Mouse (Mus musculus) regulatory T cell (primary cell): ENCODE data around the gene Retreg3.
"Not testable (repeated sequence)": the region's sequence is repeated elsewhere in the genome, so short reads cannot be mapped to it uniquely, and the experiment has no call there.

Experiments used
- in situ Hi-C: fragments of 300-600 bp; cut with MboI, MseI; formaldehyde crosslinking; loops from one replicate; pipeline ENCODE4 v1.15.1; 2025; ENCODE audit warnings: high pct_unique_total_duplicates

Retreg3 gene

DNA sequence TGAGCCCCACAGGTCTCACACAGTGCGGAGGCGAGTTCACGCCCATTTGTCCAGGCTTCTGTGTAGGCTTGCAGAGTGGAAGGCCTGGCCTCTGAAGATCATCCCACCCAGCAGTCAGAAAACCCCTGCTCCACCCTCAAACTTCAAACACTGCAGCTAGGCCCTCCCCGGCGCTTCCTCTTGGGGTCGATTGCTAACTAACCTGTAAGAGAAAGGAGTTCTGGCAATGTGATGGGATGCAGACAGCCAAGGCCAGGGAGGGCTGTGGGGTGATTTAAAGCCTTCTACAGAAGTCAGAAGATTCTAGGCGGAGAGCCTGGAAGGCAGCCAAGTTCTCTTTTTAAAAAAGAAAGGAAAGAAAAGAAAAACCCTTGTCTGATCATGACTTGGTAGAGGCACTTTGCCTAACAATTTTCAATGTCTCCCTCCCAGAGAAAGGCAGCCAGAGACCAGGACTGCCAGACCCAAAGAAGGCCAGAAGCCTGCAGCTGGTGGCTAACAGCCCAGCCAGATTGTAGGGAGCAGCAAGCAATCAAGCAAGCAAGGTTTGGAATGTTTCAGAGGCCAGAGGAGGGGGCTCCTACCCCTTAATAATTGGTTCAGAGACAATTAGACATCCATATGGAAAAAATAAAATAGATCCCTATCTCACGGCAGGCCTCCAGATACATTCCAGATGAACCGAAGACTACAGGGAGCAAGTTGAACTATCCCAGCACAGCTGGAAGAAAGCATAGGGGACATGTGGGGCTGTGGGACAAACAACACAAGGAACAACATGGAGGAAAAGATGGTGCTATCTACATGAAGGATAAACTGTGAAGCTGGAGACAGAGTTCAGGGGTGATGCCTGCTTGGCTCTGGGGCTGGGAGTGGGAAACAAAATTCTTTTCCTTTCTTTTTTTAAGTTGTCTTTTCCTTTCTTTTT, 29.7 kb upstream of the Retreg3 start:
- in situ Hi-C loops, result no loop called here

DNA sequence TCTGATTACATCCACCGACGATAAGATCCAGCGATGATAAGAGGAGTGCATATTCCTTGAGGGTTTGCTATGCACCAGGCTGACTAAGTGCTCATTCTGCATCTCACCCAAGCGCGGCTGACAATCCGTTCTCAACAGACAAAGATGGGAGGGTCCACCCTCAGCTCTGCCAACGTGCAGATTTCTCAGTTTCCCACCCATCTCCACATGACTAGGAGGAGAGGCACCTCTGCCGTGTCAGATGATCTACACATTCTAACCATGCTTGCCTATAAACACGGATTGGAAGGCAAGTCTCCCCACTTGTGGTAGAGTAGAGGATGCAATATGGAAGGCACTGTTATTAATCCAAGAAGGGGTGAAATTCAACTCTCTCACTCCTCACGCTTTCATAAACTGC, 29.1 kb upstream of the Retreg3 start:
- in situ Hi-C loops, result no loop called here

DNA sequence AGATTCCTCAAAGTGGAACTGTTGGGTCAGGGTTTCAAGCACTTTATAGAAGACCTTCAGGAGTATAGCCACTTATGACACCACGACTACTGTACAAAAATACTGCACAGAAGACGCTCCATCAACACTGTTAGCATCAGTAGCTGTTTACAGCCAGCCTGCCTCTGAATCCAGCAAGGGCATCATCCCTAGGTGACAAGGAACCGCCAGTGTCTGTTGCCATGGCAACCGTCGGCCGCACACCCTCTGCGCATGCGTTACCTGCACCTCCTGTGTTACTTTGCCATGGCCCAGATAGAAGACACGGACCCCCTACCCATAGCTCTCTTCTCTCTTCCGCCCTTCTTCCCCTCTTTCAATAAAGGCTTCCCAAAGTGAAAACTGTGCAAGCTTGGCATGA, 26.7 kb upstream of the Retreg3 start:
- in situ Hi-C loops, result no loop called here

- in situ Hi-C loops, result no loop called here
Observed at GRCm38 (mm10) chr11:101143338-101144225, 23.9 kb upstream of the Retreg3 start.

DNA sequence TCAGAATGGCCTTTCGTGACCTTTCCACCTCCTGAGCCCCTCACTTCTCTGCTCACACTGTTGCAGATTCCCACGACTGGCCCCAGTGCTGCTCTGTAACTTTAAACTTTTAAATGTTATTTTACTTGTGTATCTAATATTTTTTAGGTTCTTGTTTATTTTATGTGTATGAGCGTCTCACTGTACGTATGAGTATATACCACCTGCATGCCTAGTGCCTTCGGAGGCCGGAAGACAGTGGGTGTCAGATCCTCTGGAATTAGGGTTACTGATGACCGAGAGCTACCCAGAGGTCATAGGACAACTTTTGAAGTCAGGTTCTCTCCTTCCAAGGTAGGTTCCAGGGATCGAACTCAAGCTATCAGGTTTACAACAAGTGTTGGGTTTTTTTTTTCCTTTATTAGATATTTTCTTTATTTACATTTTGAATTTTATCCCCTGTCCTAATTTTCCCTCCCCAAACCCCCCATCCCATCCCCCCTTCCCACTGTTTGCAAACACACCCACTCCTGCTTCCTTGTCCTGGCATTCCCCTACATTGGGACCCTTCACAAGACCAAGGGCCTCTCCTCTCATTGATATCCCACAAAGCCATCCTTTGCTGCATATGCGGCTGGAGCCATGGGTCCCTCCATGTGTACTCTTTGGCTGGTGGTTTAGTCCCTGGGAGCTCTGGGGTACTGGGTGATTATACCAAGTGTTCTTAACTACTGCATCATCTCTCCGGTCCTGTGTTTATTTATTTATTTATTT, 22.7 kb upstream of the Retreg3 start:
- in situ Hi-C loops, result no loop called here

- in situ Hi-C loops, result no loop called here
Observed at GRCm38 (mm10) chr11:101141088-101141487, 21.4 kb upstream of the Retreg3 start.

GRCm38 (mm10) chr11:101140164-101140819, 20.6 kb upstream of the Retreg3 start:
- in situ Hi-C loops, result no loop called here

DNA sequence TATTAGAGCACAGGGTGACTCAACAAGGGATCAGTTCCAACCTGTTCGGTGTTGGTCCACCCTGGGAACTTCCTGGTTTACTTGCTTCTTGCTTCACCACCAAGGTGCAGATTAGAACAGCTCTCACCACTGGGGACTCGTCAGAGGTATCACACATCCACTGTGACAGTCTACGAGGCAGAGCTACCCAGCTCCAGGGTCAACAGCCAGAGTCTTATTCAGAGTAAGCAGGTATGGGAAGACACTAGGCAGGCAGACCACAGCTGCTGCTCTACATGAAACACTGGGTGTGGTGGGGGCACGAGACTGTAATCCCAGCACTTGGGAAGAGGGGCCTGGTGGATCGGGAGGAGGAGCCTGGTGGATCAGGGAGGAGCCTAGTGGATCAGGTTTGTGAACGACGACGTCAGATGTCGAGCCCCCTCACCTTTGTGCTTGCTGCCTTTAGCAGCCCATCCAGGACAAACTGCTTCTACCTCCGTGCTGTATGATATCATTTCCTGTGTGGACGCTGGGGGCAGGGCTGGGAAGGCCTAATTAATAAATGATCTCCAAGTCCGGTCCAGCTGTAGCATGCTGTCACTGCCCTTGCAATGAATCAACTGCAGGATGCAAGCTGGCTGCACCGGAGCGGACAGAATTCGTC, 19.0 kb upstream of the Retreg3 start:
- in situ Hi-C loops, result no loop called here

DNA sequence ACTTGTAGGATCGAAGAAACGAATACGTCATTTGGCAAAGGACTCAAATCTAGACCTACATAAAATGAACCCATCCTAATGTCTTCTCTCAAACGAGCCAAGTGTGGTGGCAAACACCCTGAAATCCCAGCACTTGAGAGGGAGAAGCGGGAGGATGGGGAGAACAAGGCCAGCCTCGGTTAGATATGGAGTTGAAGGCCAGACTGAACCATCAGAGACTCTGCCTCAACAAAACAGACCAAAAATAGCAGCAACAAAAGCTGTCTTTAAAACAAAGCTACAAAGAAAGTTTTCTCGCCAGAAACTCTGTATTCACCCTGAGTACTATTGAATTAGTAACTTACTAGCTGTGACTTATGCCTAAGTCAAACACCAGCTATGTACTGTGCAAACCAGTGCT, 17.3 kb upstream of the Retreg3 start:
- in situ Hi-C loops, result no loop called here

DNA sequence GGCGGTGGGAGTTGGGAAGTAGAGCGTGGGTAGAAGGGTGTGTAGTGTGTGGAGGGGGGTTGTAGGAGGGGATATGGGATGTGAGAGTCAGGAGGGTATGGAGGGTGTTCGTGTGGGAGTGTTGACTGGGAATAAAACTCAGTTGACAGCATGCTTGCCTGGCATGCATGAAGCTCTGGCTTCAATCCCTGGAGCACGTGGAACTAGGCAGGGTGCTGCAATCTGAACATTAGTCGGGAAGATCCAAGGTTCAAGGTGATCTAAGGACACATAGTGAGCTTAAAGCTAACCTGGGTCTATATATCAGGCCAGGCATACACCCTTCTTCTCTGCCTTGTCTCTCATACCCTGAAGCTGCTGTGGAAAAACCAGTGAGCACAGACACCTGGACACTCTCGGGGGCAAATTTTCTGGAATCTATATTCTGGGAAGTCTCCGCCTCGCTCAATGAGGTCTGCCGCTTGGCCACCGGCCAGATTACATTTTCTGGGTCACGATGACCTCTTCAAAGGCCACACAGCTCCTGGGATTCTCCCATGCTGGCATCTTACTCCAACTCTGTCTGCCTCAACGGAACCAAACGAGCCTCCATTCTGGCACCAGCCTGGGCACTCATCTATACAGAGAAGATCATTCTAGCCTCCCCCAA, 14.6 kb upstream of the Retreg3 start:
- in situ Hi-C loops, result no loop called here

- in situ Hi-C loops, result no loop called here
Observed at GRCm38 (mm10) chr11:101133037-101133436, 13.3 kb upstream of the Retreg3 start.

DNA sequence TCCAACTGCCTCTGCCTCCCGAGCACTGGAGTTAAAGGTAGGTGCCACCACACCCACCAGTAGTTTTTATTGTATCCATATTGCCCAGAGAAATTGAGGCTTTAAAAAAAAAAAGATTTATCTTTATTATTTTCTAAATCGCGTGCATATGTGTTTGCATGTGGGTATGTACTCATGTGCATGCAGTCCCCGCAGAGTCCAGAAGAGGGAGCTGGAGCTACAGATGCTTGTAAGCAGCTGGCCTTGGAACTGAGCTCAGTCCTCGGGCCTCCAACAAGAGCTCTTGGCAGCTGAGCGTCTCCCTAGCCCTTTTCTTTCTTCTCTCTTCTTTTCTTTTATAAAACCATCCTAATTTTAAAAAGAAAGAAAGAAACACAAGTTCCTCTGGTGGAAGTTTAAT, 12.0 kb upstream of the Retreg3 start:
- in situ Hi-C loops, result no loop called here

DNA sequence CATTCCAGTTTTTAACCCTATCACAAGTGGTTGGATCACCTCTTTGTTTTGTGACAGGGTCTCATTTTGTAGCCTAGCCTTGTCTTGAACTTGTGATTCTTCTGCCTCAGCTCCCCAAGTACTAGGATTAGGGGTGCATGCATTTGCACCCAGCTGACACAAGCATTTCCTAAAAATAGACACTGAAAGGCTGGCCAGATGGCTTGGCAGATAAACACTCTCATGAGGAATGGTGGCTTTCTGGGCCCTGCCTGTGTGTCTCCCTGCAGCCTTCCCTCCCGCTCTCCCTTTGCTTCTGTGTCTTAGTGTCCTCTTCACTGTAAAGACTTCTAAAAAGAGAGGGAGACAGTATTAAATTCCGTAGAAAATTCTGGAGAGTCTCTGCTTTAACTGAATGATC, 11.5 kb upstream of the Retreg3 start:
- in situ Hi-C loops, result no loop called here

GRCm38 (mm10) chr11:101130056-101130756, 10.5 kb upstream of the Retreg3 start:
- in situ Hi-C loops, result no loop called here

GRCm38 (mm10) chr11:101128996-101129577, 9.4 kb upstream of the Retreg3 start:
- in situ Hi-C loops, result no loop called here

DNA sequence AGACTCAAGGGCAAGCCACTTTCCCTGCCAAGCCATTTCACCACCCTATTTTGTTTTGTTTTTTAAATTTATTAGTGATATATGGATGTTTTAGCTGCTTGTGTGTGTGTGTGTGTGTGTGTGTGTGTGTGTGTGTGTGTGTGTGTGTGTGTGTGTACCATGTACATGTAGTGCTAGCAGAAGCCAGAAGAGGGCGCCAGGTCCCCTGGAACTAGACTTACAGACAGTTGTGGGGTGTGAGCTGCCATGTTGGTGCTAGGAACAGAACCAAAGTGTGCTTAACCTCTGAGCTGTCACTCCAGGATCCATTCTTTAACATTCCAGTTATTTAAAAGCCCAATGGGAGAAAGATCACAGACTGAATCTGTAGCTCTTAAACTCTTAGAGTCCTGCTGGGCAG, 7.4 kb upstream of the Retreg3 start:
- in situ Hi-C loops, result no loop called here

GRCm38 (mm10) chr11:101125008-101125407, 5.3 kb upstream of the Retreg3 start:
- in situ Hi-C loops, result not testable (repeated sequence)

GRCm38 (mm10) chr11:101124494-101124893, 4.8 kb upstream of the Retreg3 start:
- in situ Hi-C loops, result loop anchor here (5.0 kb wide), 2 partner anchors 37 to 38 kb away; partner anchors contain the start of gene Mlx

- in situ Hi-C loops, result loop anchor here (5.0 kb wide), 2 partner anchors 33 to 42 kb away; partner anchors contain the start of gene Mlx
Observed at GRCm38 (mm10) chr11:101120545-101121188, 974 bp upstream of the Retreg3 start.
